Mouse (Mus musculus) monocyte, adult 5-6 weeks (primary cell): ENCODE data around the gene Ms4a12. TPM values are rescaled to one million over a fixed set of nuclear protein-coding genes. Genes with fewer than 3 reads are reported as not detected.

Source experiments
- total RNA-seq: library from RNA; stranded (forward); fragments of 200-1000, 200-491, 200-594 nt; gene quantifications from 3 replicates; pipeline ENCODE4 v1.2.3, GENCODE M21; 2017

The Ms4a12 gene
- total RNA-seq, 1 experiment from 2014 or later: not detected

Other genes with a start within 250 kb of the Ms4a12 start
- 0.67 to 2.7 TPM in 2 of 3 replicates, not detected in the other for gene Ms4a15, start 239.2 kb downstream of the Ms4a12 start, total RNA-seq
- not detected in 3 replicates for gene Ms4a18, start 214.4 kb downstream of the Ms4a12 start, total RNA-seq
- gene Ms4a8a, start 151.3 kb downstream of the Ms4a12 start, total RNA-seq: 1.1 to 8.6 TPM (median 4.5 TPM) in 3 replicates
- 3.3 TPM in 1 of 3 replicates, not detected in the others for gene 1700017D01Rik, start 101.6 kb downstream of the Ms4a12 start, total RNA-seq
- gene 1700025F22Rik, start 67.1 kb downstream of the Ms4a12 start, total RNA-seq: not detected in 3 replicates
- not detected in 3 replicates for gene Ms4a13, start 35.7 kb downstream of the Ms4a12 start, total RNA-seq
- 74.5 to 134 TPM (median 101 TPM) in 3 replicates for gene Ms4a1, start 33.8 kb upstream of the Ms4a12 start, total RNA-seq
- gene Ms4a5, start 51.4 kb upstream of the Ms4a12 start, total RNA-seq: not detected in 3 replicates
- 0.29 to 0.64 TPM in 2 of 3 replicates, not detected in the other for gene Ms4a14, start 82.0 kb upstream of the Ms4a12 start, total RNA-seq
- 2.2 to 2.4 TPM (median 2.4 TPM) in 3 replicates for gene Ms4a7, start 103.7 kb upstream of the Ms4a12 start, total RNA-seq
- 8.1 to 35.7 TPM (median 9.7 TPM) in 3 replicates for gene Ms4a4a, start 143.1 kb upstream of the Ms4a12 start, total RNA-seq
- gene Ms4a4c, start 172.3 kb upstream of the Ms4a12 start, total RNA-seq: 52.0 to 109 TPM (median 89.6 TPM) in 3 replicates
- 78.1 to 289 TPM (median 80.3 TPM) in 3 replicates for gene Ms4a4b, start 211.1 kb upstream of the Ms4a12 start, total RNA-seq
- 292 to 487 TPM (median 394 TPM) in 3 replicates for gene Ms4a6c, start 236.9 kb upstream of the Ms4a12 start, total RNA-seq